Mouse (Mus musculus) ES-E14 (cell line): Measurements from ENCODE around the gene Nfkbib. TPM values are rescaled to one million over a fixed set of nuclear protein-coding genes. Genes with fewer than 3 reads are reported as not detected.

Experiments used
- DNase-seq: peaks from one replicate; pipeline ENCODE4 v3.0.0-alpha.2; 2013; ENCODE audit warnings: low read depth, low spot score
- H3K27ac ChIP-seq: 2 replicates; pipeline ENCODE4 v1.5.1; 2012; ENCODE audit warnings: low read depth, mild to moderate bottlenecking, low read length, moderate library complexity, mixed read lengths; ENCODE audit not compliant: poor library complexity, insufficient read depth, severe bottlenecking
- H3K36me3 ChIP-seq: 2 replicates; pipeline ENCODE4 v1.6.1; 2012; ENCODE audit warnings: mild to moderate bottlenecking, low read length, moderate library complexity, mixed read lengths; ENCODE audit not compliant: control insufficient read depth, poor library complexity, insufficient read depth, severe bottlenecking
- H3K4me1 ChIP-seq, 2 experiments: fragments of 150-350 bp in 1 of 2; sonication (generic) in 1 of 2; 2 replicates each; pipeline ENCODE4 v1.6.1; 2012; ENCODE audit warnings: low read length in 2 of 2, mild to moderate bottlenecking in 1 of 2, mixed read lengths in 1 of 2; ENCODE audit not compliant: control insufficient read depth in 2 of 2, insufficient read depth in 2 of 2, poor library complexity in 1 of 2
- H3K4me3 ChIP-seq, 2 experiments: fragments of 150-350 bp in 1 of 2; sonication (generic) in 1 of 2; 2 replicates each; pipeline ENCODE4 v1.5.1; 2012; ENCODE audit warnings: low read length in 2 of 2, low read depth in 1 of 2, mild to moderate bottlenecking in 1 of 2, mixed read lengths in 1 of 2; ENCODE audit not compliant: insufficient read depth in 1 of 2, poor library complexity in 1 of 2, severe bottlenecking in 1 of 2
- H3K9ac ChIP-seq: 2 replicates; pipeline ENCODE4 v1.6.1; 2012; ENCODE audit warnings: low read depth, mild to moderate bottlenecking, low read length, mixed read lengths; ENCODE audit not compliant: poor library complexity, insufficient read depth, severe bottlenecking
- H3K9me3 ChIP-seq: fragments of 150-350 bp; sonication (generic); 2 replicates; pipeline ENCODE4 v1.6.1; 2012; ENCODE audit warnings: low read depth, mild to moderate bottlenecking, low read length; ENCODE audit not compliant: control insufficient read depth, insufficient read depth
- CHD2 ChIP-seq: IDR thresholded peaks from 2 replicates; pipeline ENCODE4 v1.6.1; 2014; ENCODE audit warnings: mild to moderate bottlenecking, low read depth, low read length, inconsistent platforms
- HCFC1 ChIP-seq: IDR thresholded peaks from 2 replicates; pipeline ENCODE4 v1.6.1; 2012; ENCODE audit warnings: low read length, inconsistent platforms, borderline replicate concordance; ENCODE audit not compliant: insufficient read depth
- MAFK ChIP-seq: IDR thresholded peaks from 2 replicates; pipeline ENCODE4 v1.6.1; 2014; ENCODE audit warnings: mild to moderate bottlenecking, low read depth, low read length, inconsistent platforms; ENCODE audit not compliant: insufficient read depth
- ZC3H11A ChIP-seq: IDR thresholded peaks from 2 replicates; pipeline ENCODE4 v1.6.1; 2012; ENCODE audit warnings: low read depth, mild to moderate bottlenecking, inconsistent platforms, low read length, borderline replicate concordance
- ZNF384 ChIP-seq: IDR thresholded peaks from 2 replicates; pipeline ENCODE4 v1.6.1; 2012; ENCODE audit warnings: low read depth, low read length, inconsistent platforms
- in situ Hi-C, 2 experiments: fragments of 600-800 bp; cut with MboI; formaldehyde crosslinking; loops; one replicate each; pipeline ENCODE4 v1.15.1; 2025; ENCODE audit warnings: low sequenced_read_pairs in 2 of 2, inconsistent platforms in 1 of 2; ENCODE audit not compliant: unreplicated experiment in 2 of 2
- total RNA-seq: library from RNA; depleted of rRNA; stranded (reverse); fragments of 300-350 nt; gene quantifications from 2 replicates; pipeline ENCODE4 v1.2.3, GENCODE M21; 2012; rRNA removed

Gene Nfkbib
- total RNA-seq: 17.7 and 20.1 TPM in 2 replicates

DNA sequence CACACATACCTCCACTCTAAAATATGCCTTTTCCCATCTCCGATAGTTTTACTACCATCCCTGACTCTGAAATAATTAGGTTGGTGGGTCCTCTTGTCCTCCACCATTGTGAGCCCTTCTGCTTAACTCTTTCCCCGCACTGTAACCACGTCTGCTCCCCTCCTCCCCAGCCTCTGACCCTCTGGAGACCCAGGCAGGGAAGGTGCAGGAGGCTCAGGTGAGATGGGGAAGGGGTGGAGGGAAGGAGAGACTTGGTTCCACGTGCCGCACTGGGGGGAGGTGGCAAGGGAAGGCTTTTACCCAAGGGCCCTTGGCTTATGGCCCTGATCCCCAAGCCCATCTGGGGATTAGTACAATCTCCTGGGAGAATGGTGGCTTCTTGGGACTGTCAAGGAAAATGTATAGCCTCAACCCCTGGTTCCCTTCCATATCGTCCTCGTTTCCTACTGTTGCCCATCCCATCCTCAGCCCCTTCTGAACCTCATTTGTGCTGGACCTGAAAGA lies at the start of gene Nfkbib:
Gene Nfkbib, minus strand, starts transcription at position 51 of the 504 bp plus-strand sequence.
- Histone ChIP-seq H3K27ac (no peak within 1 kb of the TSS), H3K4me1 (peaks cover 0 to 2% of the 10 kb centered on the region in 2 experiments; a peak in 1 of 4 replicates), H3K9ac (peak within 1 kb of the TSS; percentile 37; the same call in 1 of the 2 replicates), H3K36me3 (no peaks in the 10 kb centered on the region), H3K9me3 (no peaks in the 10 kb centered on the region), H3K4me3 (peak within 1 kb of the TSS; percentile 82 to 90)
- TF ChIP-seq ZC3H11A (no peak), CHD2 (no peak), ZNF384 (no peak), HCFC1 (no peak), MAFK (no peak)
- in situ Hi-C loops: no loop called here
- no peak for DNase-seq

DNA sequence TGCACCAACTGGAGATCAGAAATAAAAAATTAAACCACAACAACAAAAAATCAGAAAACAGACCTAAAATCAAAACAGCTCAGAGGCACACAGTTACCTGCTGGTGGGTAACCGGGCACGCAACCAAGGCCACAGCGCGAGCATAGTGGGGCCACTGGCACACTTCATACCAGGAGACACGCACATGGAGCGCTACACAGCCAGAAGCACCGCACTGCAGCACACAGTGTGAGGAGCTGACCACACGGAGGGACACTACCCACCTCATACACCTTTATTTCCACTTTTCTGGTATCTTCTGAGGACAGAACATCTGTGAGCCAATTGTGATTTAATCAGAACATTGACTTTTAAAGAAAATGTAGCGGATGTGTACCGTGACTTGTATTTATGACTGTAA lies 49.6 kb upstream of the Nfkbib start:
- peak overlapping the region in 1 of 2 experiments; percentile 20; a peak in 1 of 4 replicates for H3K4me3 ChIP-seq
- in situ Hi-C loops: no loop called here
- peaks cover 1 to 33% of the 10 kb centered on the region in 2 experiments; a peak in 3 of 4 replicates for H3K4me1 ChIP-seq

DNA sequence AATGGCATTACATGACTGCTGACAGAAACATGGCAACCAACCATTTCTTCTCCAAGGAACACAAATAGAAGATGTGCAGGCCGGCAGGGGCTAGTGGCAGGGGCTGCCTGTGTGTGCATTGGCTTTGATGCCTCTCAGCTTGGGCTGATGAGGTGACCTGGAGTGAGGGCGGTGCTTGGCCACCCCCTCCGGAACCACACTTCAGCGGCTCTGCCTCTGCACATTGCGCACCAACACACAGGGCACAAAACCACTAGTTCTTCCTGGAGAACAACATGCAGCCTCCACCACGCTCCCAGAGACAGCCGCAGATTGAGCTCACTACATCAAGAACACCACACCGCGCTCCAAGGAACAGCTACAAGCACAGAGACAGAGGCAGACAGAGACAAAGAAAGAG lies 48.9 kb upstream of the Nfkbib start:
- Histone ChIP-seq H3K9ac (no peak overlapping the region; the same call in 1 of the 2 replicates), H3K4me3 (peak overlapping the region in 1 of 2 experiments; percentile 0; a peak in 1 of 4 replicates)

More for the DNA sequence above, 49.6 kb upstream of the Nfkbib start:
- no peak for DNase-seq
- Histone ChIP-seq H3K9me3 (no peaks in the 10 kb centered on the region), H3K36me3 (peaks cover 93% of the 10 kb centered on the region), H3K9ac (0 out of 2 replicates have a peak overlapping the region, but pooled peaks have one; percentile 8), H3K27ac (no peak overlapping the region)
- no peak for TF ChIP-seq ZNF384
- no peak for TF ChIP-seq CHD2
- no peak for TF ChIP-seq ZC3H11A
- TF ChIP-seq HCFC1: no peak
- TF ChIP-seq MAFK: no peak

DNA sequence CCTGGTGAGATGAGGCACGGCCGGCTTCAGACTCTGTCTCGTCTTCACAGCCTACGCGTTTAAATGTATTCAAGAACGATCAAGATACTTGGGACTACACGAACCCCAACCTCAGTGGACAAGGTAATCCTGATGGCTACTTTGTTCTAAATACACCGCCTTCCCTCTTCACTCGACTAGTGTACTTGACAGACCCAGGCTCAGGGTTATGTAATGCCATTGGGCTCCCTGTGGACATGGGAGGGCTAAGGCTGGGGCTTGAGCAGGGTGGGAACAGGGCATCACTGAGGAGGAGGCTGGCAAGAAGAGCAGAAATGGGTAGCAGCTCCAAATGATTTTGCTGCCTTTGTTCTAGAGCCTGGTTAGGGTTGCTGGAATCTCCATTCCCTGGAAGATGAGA lies 47.9 kb upstream of the Nfkbib start:
- in situ Hi-C loops: no loop called here
- DNase-seq: no peak
- 0 out of 2 replicates have a peak overlapping the region, but pooled peaks have one; percentile 0 for H3K9ac ChIP-seq
- no peaks in the 10 kb centered on the region for H3K9me3 ChIP-seq
- H3K27ac ChIP-seq: no peak overlapping the region
- TF ChIP-seq CHD2 (no peak), MAFK (no peak), ZNF384 (no peak), HCFC1 (no peak)
- H3K4me3 ChIP-seq: no peak overlapping the region
- H3K4me1 ChIP-seq: peaks cover 1 to 22% of the 10 kb centered on the region in 2 experiments; a peak in 3 of 4 replicates
- H3K36me3 ChIP-seq: peaks cover 79% of the 10 kb centered on the region

More for the DNA sequence above, 48.9 kb upstream of the Nfkbib start:
- Histone ChIP-seq H3K27ac (no peak overlapping the region), H3K36me3 (peaks cover 88% of the 10 kb centered on the region), H3K4me1 (peaks cover 1 to 30% of the 10 kb centered on the region in 2 experiments; a peak in 3 of 4 replicates), H3K9me3 (no peaks in the 10 kb centered on the region)
- no peak for DNase-seq
- TF ChIP-seq CHD2 (no peak), HCFC1 (no peak), ZC3H11A (no peak), ZNF384 (no peak), MAFK (no peak)
- in situ Hi-C loops: no loop called here
